Mouse (Mus musculus): Measurements from ENCODE around the gene Ubl3.

DNA sequence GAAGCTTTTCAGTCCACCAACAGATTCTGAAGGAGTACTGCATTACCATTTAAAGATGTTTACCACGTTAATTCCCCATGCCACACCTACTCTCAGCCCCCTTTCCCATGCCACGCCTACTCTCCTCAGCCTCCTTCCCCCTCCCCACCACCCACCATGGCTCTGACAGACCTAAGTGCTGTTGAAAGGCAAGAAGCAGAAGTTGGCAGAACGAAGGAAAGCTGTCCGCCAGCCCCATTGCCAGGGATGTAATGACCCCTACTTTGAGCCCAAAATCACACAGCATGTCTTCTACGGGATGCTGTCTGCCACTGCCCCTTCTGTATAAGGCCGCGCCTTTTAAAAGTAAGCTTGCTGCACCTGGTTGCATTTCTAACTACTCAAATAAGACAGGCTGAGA is 1.7 kb upstream of the Ubl3 start:
- TF ChIP-seq CTCF (IDR thresholded peaks at IDR 0.05; ENCODE audit: borderline replicate concordance, extremely low read depth, insufficient read depth, insufficient read length) (no peak), POLR2A (IDR thresholded peaks at IDR 0.05; ENCODE audit: borderline replicate concordance, extremely low read depth, insufficient read depth, insufficient read length, poor library complexity, severe bottlenecking) (no peak)
